Mouse (Mus musculus) A20 (cell line): ENCODE measurements around the gene Stk38.
"Not testable (repeated sequence)": the region's sequence is repeated elsewhere in the genome, so short reads cannot be mapped to it uniquely, and the experiment has no call there.

Experiments
- DNase-seq: peaks from one replicate; pipeline ENCODE4 v3.0.0-alpha.2; 2011; ENCODE audit warnings: low read depth, low spot score

Gene Stk38

DNA sequence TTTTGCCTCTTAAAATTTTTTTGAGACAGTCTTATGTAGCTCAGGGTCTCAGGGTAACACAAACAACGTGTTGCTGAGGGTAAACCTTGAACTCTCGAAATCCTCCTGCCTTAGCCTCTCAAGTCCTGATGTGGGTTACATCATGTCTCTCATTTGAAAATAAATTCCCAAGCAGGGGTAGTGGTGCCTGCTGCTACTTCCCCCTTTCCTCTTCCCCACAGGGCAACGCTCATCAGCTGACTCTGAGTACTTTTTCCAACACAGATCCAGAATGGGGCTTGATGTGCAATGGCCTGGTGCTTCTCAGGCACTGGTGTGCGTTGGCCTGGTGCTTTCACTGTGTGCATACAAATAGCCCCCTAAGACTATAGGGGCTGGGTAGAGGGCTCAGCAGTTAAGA lies 1.4 kb upstream of the Stk38 start:
- no peak for DNase-seq

DNA sequence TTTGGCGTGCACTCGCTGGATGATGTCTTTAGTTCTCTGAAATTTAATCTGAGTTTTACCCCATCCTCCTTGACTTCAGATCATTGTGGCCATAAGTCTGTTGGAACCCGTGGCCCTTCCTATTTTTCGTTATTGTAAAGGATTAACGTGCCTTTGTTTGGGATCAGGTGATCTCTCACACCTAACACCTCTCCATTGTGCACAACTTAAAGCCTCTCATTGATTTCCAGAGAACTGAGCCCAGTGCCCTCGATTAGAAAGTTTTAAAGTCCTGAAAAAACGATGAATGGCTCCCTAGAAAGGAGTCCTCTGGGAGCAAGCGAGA lies 493 bp upstream of the Stk38 start:
- DNase-seq = no peak

- DNase-seq = no peak
These were observed 553 bp downstream of the Stk38 start for GRCm38 (mm10) chr17:29007243-29007640.

GRCm38 (mm10) chr17:29006812-29007211 lies 983 bp downstream of the Stk38 start:
- DNase-seq = peak; percentile 67

GRCm38 (mm10) chr17:29005002-29005401 lies 2.8 kb downstream of the Stk38 start:
- no peak for DNase-seq

- DNase-seq = peak; percentile 40
These were observed 4.1 kb downstream of the Stk38 start for GRCm38 (mm10) chr17:29003740-29004139.

GRCm38 (mm10) chr17:29000465-29000864 lies 7.3 kb downstream of the Stk38 start:
- no peak for DNase-seq

DNA sequence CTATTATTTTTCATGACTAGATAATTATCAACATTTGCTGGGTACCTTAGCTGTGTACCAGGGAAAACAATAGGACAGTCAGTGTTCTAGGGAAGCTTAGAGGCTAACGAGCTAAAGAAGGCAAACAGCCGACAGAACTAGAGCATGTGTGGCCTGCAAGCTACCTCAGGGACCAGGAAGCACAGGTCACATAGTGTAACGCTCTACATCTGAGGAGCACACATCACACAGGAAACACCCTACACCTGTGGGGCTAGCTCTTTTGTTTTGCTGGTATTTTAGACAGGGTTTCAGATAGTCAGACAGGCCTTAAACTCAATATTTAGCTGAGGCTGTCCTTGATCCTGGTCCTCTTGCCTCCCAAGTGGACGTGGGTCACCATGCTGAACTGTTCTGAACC lies 13.2 kb downstream of the Stk38 start:
- no peak for DNase-seq

GRCm38 (mm10) chr17:28993004-28993403 lies 14.8 kb downstream of the Stk38 start:
- not testable (repeated sequence) for DNase-seq

GRCm38 (mm10) chr17:28992105-28992504 lies 15.7 kb downstream of the Stk38 start:
- DNase-seq = no peak

- no peak for DNase-seq
These were observed 16.5 kb downstream of the Stk38 start for GRCm38 (mm10) chr17:28991286-28991685.

- no peak for DNase-seq
These were observed 17.7 kb downstream of the Stk38 start for GRCm38 (mm10) chr17:28990060-28990459.

DNA sequence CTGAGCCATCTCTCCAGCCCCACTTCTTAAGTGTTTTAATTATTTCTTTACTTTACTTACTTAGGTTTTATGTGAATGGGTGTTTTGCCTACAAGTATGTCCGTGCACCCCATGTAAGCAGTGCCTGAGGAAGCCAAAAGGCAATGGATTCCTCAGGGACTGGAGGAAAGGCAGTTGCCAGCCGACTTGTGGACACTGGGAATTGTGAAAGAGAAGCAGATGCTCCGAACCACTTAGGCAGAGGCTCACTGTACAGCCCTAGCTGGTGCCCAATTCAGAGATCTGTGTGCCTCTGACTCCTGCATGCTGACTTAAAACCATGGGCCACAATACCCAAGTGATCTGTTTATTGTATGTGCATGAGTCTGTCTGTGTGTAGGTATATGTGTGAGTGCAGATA lies 18.8 kb downstream of the Stk38 start:
- no peak for DNase-seq

DNA sequence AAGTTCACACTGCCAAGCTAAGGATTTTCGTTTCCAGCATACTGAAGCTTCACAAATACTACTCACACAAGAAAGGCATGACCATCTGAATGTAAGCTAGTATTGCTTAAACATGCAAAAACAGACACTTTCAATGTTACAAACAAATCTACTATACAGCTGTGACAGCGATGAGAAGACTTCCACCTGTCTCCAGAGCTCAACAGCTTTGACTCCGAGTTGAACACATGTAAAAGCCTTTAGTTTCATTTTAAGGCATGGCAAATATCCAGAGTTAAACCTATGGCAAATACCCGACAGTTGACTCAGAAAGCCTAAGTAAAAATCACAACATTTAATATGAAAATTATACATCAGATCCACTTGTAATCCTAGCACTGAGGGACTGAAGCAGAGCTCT lies 19.5 kb downstream of the Stk38 start:
- no peak for DNase-seq

DNA sequence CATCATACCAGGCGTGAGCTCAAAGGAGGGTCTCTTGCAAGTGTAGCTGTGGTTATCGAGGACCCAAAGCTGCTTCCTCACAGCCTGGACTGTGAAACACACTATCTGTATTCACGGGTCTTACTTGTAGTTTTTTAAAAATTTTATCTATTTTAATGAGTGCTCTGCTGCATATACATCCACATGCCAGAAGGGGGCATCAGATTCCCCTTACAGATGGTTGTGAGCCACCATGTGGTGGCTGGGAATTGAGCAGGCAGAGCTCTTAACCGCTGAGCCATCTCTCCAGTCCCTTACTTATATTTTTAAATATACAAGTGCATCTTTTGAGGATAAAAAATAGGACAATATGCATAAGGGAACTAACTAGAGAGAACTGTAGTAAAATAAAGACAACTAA lies 20.1 kb downstream of the Stk38 start:
- DNase-seq = peak; percentile 76

GRCm38 (mm10) chr17:28986833-28987232 lies 21.0 kb downstream of the Stk38 start:
- peak; percentile 30 for DNase-seq

DNA sequence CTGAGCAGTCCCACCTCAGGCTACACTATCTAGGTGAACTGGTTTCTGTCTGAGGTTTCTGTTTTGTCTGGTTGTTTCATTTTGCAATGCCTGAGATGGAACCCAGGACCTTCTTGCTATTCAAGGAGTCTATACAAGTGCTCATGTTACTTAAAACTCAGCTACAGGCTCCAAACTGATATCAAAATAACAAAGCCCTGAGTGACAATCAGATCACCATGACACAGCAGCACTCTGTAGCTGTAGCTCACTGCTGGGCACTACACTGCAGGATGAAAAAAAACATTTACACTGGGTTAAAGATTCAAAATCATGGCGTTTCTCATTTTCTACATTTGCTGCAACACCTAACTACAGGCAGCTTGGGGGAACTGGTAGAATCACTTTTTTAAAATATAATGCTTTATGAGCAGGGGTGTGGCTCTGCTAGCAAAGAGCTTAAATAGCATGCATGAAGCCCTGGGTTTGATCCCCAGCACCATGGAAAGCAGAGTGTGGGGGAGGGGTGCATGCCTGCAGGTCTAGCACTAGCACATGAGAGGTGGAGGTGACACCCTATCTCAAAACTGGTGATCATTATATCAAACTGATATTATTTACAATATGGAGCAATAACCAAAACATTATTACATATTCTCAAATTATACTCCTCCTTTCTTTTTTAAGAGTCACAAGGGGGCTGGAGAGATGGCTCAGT lies 22.9 kb downstream of the Stk38 start:
- DNase-seq = no peak

- no peak for DNase-seq
These were observed 25.2 kb downstream of the Stk38 start for GRCm38 (mm10) chr17:28982591-28982990.

GRCm38 (mm10) chr17:28981081-28981480 lies 26.7 kb downstream of the Stk38 start:
- DNase-seq = no peak

DNA sequence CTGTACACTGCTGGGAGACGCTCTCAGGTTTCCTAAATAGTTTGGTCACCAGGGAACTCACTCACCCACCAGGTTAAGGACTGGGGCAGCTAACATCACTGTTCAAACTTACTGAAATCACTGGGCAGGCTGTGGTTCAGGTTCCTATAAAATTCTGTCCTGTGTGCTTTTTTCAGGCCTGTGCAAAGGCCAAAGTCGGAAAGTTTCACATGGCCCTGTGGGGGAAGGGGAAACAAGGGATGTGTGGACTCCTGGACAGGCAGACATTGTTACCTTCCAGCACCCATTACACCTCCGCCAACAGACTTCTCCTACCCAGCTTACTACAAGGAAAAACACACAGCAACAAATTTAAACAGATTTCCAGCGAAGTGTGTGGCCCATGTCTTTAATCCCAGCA lies 28.7 kb downstream of the Stk38 start:
- DNase-seq = no peak

- no peak for DNase-seq
These were observed 37.7 kb downstream of the Stk38 start for GRCm38 (mm10) chr17:28970122-28970521.

GRCm38 (mm10) chr17:28967021-28967610 lies 40.7 kb downstream of the Stk38 start:
- peak; percentile 92 for DNase-seq

DNA sequence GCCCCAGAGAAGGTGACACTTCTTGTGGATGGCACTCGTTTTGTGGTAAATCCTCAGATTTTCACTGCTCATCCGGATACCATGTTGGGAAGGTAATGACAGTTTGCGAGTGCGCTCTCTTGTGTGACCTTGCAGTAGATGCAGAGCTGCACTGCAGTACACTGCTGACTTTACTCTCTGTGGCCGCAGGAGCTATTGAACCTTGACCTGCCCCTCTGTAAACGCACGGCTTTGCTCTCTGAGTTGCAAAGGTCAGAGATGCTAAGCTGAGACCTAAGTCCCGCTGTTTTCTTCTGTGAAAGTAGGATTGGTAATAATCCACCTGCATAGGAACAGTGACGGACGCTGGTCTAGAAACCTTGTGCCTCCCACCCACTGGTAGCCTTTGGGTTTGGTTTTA lies 46.2 kb downstream of the Stk38 start:
- DNase-seq = no peak

- no peak for DNase-seq
These were observed 47.2 kb downstream of the Stk38 start for GRCm38 (mm10) chr17:28960597-28960996.
